Mouse (Mus musculus) liver, postnatal 0 days (tissue): ENCODE measurements around the gene Adamts9.

ENCODE experiments used
- CTCF ChIP-seq: sonication (generic); IDR thresholded peaks from 2 replicates; pipeline ENCODE4 v1.5.1; 2016; ENCODE audit warnings: antibody characterized with exemption, low read depth
- EP300 ChIP-seq: IDR thresholded peaks from 2 replicates; pipeline ENCODE4 v1.6.1; 2016; ENCODE audit warnings: antibody characterized with exemption, low read depth, mild to moderate bottlenecking

DNA sequence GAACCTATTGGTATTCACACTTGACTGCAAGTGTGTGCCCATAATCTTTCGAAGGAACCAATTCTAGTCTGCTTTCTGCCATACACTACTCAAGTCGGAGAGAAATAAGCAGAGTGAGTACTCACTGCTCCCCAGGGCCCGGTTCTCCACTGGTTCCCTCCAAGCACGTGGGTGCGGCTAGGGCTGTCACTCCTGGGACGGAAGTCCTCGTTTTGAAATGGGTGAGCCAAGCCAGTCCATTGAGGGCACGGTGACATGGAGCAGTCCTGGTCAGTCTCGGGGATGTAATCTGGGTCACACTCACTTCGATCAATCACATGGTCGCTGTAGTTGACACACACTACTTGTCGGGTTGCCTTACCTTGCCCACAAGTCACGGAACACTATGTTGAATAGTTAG is 85.5 kb downstream of the Adamts9 start:
- TF ChIP-seq EP300 (no peak), CTCF (no peak)
